Mouse (Mus musculus): ENCODE results near the gene Shisa8. TPM values are rescaled to one million over a fixed set of nuclear protein-coding genes. Genes with fewer than 3 reads are reported as not detected.

Gene Shisa8
- polyA plus RNA-seq, 1 experiment, result 0.89 TPM

- Histone ChIP-seq H3K27me3 (replicated peaks) (no peaks in the 10 kb centered on the region), H3K36me3 (replicated peaks; ENCODE audit: low read length) (peaks cover 100% of the 10 kb centered on the region), H3K4me1 (peaks cover 80% of the 10 kb centered on the region), H3K4me3 (replicated peaks) (peak overlapping the region; percentile 62), H3K9me3 (peaks cover 24% of the 10 kb centered on the region)
- TF ChIP-seq FLI1 (IDR thresholded peaks at IDR 0.05; ENCODE audit: low read length) (no peak), GATA1 (IDR thresholded peaks at IDR 0.05; ENCODE audit: borderline replicate concordance, low read length) (no peak)
Measured at GRCm38 (mm10) chr15:82183596-82183995, 29.0 kb downstream of the Shisa8 start.

GRCm38 (mm10) chr15:82182311-82182710, 30.3 kb downstream of the Shisa8 start:
- Histone ChIP-seq H3K9me3 (peaks cover 24% of the 10 kb centered on the region), H3K4me3 (replicated peaks) (peak overlapping the region; percentile 70), H3K36me3 (replicated peaks; ENCODE audit: low read length) (peaks cover 100% of the 10 kb centered on the region), H3K27me3 (replicated peaks) (no peaks in the 10 kb centered on the region), H3K4me1 (peaks cover 68% of the 10 kb centered on the region)
- TF ChIP-seq FLI1 (IDR thresholded peaks at IDR 0.05; ENCODE audit: low read length) (no peak), GATA1 (IDR thresholded peaks at IDR 0.05; ENCODE audit: borderline replicate concordance, low read length) (no peak)

GRCm38 (mm10) chr15:82181131-82181530, 31.5 kb downstream of the Shisa8 start:
- peaks cover 100% of the 10 kb centered on the region for H3K36me3 ChIP-seq (replicated peaks; ENCODE audit: low read length)
- peaks cover 22% of the 10 kb centered on the region for H3K9me3 ChIP-seq
- H3K4me3 ChIP-seq (replicated peaks), result no peak overlapping the region
- H3K4me1 ChIP-seq, result peaks cover 56% of the 10 kb centered on the region
- no peaks in the 10 kb centered on the region for H3K27me3 ChIP-seq (replicated peaks)
- TF ChIP-seq GATA1 (IDR thresholded peaks at IDR 0.05; ENCODE audit: borderline replicate concordance, low read length) (no peak), FLI1 (IDR thresholded peaks at IDR 0.05; ENCODE audit: low read length) (no peak)

GRCm38 (mm10) chr15:82177743-82178290, 34.8 kb downstream of the Shisa8 start:
- H3K9me3 ChIP-seq, result peaks cover 22% of the 10 kb centered on the region
- H3K27me3 ChIP-seq (replicated peaks), result no peaks in the 10 kb centered on the region
- no peak overlapping the region for H3K4me3 ChIP-seq (replicated peaks)
- H3K4me1 ChIP-seq, result peaks cover 23% of the 10 kb centered on the region
- no peak for TF ChIP-seq FLI1 (IDR thresholded peaks at IDR 0.05; ENCODE audit: low read length)
- no peak for TF ChIP-seq GATA1 (IDR thresholded peaks at IDR 0.05; ENCODE audit: borderline replicate concordance, low read length)
- H3K36me3 ChIP-seq (replicated peaks; ENCODE audit: low read length), result peaks cover 99% of the 10 kb centered on the region

GRCm38 (mm10) chr15:82175091-82175490, 37.5 kb downstream of the Shisa8 start:
- Histone ChIP-seq H3K4me1 (peaks cover 13% of the 10 kb centered on the region), H3K27me3 (replicated peaks) (no peaks in the 10 kb centered on the region), H3K9me3 (peaks cover 11% of the 10 kb centered on the region), H3K36me3 (replicated peaks; ENCODE audit: low read length) (peaks cover 99% of the 10 kb centered on the region), H3K4me3 (replicated peaks) (no peak overlapping the region)
- TF ChIP-seq FLI1 (IDR thresholded peaks at IDR 0.05; ENCODE audit: low read length) (no peak), GATA1 (IDR thresholded peaks at IDR 0.05; ENCODE audit: borderline replicate concordance, low read length) (no peak)

- no peaks in the 10 kb centered on the region for H3K27me3 ChIP-seq (replicated peaks)
- H3K4me1 ChIP-seq, result peaks cover 27% of the 10 kb centered on the region
- H3K4me3 ChIP-seq (replicated peaks), result no peak overlapping the region
- H3K36me3 ChIP-seq (replicated peaks; ENCODE audit: low read length), result peaks cover 99% of the 10 kb centered on the region
- no peaks in the 10 kb centered on the region for H3K9me3 ChIP-seq
- TF ChIP-seq FLI1 (IDR thresholded peaks at IDR 0.05; ENCODE audit: low read length) (no peak), GATA1 (IDR thresholded peaks at IDR 0.05; ENCODE audit: borderline replicate concordance, low read length) (no peak)
Measured at GRCm38 (mm10) chr15:82172648-82173047, 40.0 kb downstream of the Shisa8 start.

GRCm38 (mm10) chr15:82170437-82171377, 41.9 kb downstream of the Shisa8 start:
- H3K4me3 ChIP-seq (replicated peaks), result no peak overlapping the region
- H3K9me3 ChIP-seq, result no peaks in the 10 kb centered on the region
- no peak for TF ChIP-seq GATA1 (IDR thresholded peaks at IDR 0.05; ENCODE audit: borderline replicate concordance, low read length)
- no peak for TF ChIP-seq FLI1 (IDR thresholded peaks at IDR 0.05; ENCODE audit: low read length)
- no peaks in the 10 kb centered on the region for H3K27me3 ChIP-seq (replicated peaks)
- peaks cover 92% of the 10 kb centered on the region for H3K36me3 ChIP-seq (replicated peaks; ENCODE audit: low read length)
- H3K4me1 ChIP-seq, result peaks cover 46% of the 10 kb centered on the region

GRCm38 (mm10) chr15:82169671-82170070, 42.9 kb downstream of the Shisa8 start:
- H3K27me3 ChIP-seq (replicated peaks), result no peaks in the 10 kb centered on the region
- H3K9me3 ChIP-seq, result no peaks in the 10 kb centered on the region
- peaks cover 82% of the 10 kb centered on the region for H3K36me3 ChIP-seq (replicated peaks; ENCODE audit: low read length)
- H3K4me1 ChIP-seq, result peaks cover 57% of the 10 kb centered on the region
- TF ChIP-seq GATA1 (IDR thresholded peaks at IDR 0.05; ENCODE audit: borderline replicate concordance, low read length), result no peak
- no peak for TF ChIP-seq FLI1 (IDR thresholded peaks at IDR 0.05; ENCODE audit: low read length)
- no peak overlapping the region for H3K4me3 ChIP-seq (replicated peaks)

- Histone ChIP-seq H3K36me3 (replicated peaks; ENCODE audit: low read length) (peaks cover 72% of the 10 kb centered on the region), H3K27me3 (replicated peaks) (no peaks in the 10 kb centered on the region), H3K9me3 (no peaks in the 10 kb centered on the region), H3K4me1 (peaks cover 78% of the 10 kb centered on the region), H3K4me3 (replicated peaks) (peak overlapping the region; percentile 64)
- no peak for TF ChIP-seq GATA1 (IDR thresholded peaks at IDR 0.05; ENCODE audit: borderline replicate concordance, low read length)
- no peak for TF ChIP-seq FLI1 (IDR thresholded peaks at IDR 0.05; ENCODE audit: low read length)
Measured at GRCm38 (mm10) chr15:82167201-82168168, 45.1 kb downstream of the Shisa8 start.

All from megakaryocyte, embryonic 14.5 days (primary cell).